Mouse (Mus musculus) liver, postnatal 0 days (tissue): ENCODE measurements around the gene Tmf1.

Source experiments
- CTCF ChIP-seq: sonication (generic); IDR thresholded peaks from 2 replicates; pipeline ENCODE4 v1.5.1; 2016; ENCODE audit warnings: antibody characterized with exemption, low read depth
- EP300 ChIP-seq: IDR thresholded peaks from 2 replicates; pipeline ENCODE4 v1.6.1; 2016; ENCODE audit warnings: antibody characterized with exemption, low read depth, mild to moderate bottlenecking

- TF ChIP-seq EP300 (no peak), CTCF (no peak)
Measured at GRCm38 (mm10) chr6:97210191-97210961, 31.5 kb upstream of the Tmf1 start, which contains the start of gene Arl6ip5.
